Mouse (Mus musculus) mesoderm, embryonic 11.5 days (tissue): ENCODE measurements at regions not wholly inside any gene's neighbourhood (a gene's known extent, or its start where the extent isn't known, plus 50 kb on each side); places are given as distances from the start of the nearest gene placed in this dataset.
"Not testable (repeated sequence)": the region's sequence is repeated elsewhere in the genome, so short reads cannot be mapped to it uniquely, and the experiment has no call there.

ENCODE experiments used
- DNase-seq: peaks from one replicate; pipeline ENCODE4 v3.0.0-alpha.2; 2012; ENCODE audit warnings: low read depth, low spot score

GRCm38 (mm10) chr4:22699561-22699960, 211.4 kb upstream of the Pou3f2 start:
- no peak for DNase-seq

GRCm38 (mm10) chr4:22667733-22668381, 179.7 kb upstream of the Pou3f2 start:
- DNase-seq, result peak; percentile 44

GRCm38 (mm10) chr4:22645616-22646015, 157.4 kb upstream of the Pou3f2 start:
- DNase-seq, result peak; percentile 65

- DNase-seq, result no peak
Measured at GRCm38 (mm10) chr4:22608922-22609321, 120.8 kb upstream of the Pou3f2 start.

- not testable (repeated sequence) for DNase-seq
Measured at GRCm38 (mm10) chr4:22602164-22602563, 114.0 kb upstream of the Pou3f2 start.

- no peak for DNase-seq
Measured at GRCm38 (mm10) chr4:22587162-22587561, 99.0 kb upstream of the Pou3f2 start.

- DNase-seq, result no peak
Measured at GRCm38 (mm10) chr4:22565959-22566358, 77.8 kb upstream of the Pou3f2 start.

- DNase-seq, result peak; percentile 47
Measured at GRCm38 (mm10) chr4:22564532-22564931, 76.4 kb upstream of the Pou3f2 start.
